Mouse (Mus musculus): Measurements from ENCODE around the gene Gsto2. TPM values are rescaled to one million over a fixed set of nuclear protein-coding genes. Genes with fewer than 3 reads are reported as not detected.
A peak's percentile ranks its signal among the peaks of the same experiment; 100 is the strongest.

Gsto2 gene
- polyA plus RNA-seq, 1 experiment from 2014 or later, result 0.67 TPM

- WGBS, result 77% methylated on average over 5 of the region's 5 CpGs
- Histone ChIP-seq H3K4me2 (no peak overlapping the region), H3K4me1 (replicated peaks; ENCODE audit: control insufficient read depth, insufficient read depth, low read length) (peaks cover 24% of the 10 kb centered on the region), H3K9ac (ENCODE audit: low read depth, low read length) (no peak overlapping the region), H3K36me3 (ENCODE audit: control insufficient read depth, insufficient read depth, low read length) (no peaks in the 10 kb centered on the region; the same call in 1 of the 2 replicates), H3K9me3 (ENCODE audit: control insufficient read depth, low read length) (no peaks in the 10 kb centered on the region), H3K27ac (ENCODE audit: low read depth, low read length) (no peak overlapping the region), H3K27me3 (replicated peaks; ENCODE audit: control insufficient read depth, insufficient read depth, low read length) (no peaks in the 10 kb centered on the region), H3K4me3 (ENCODE audit: low read depth, low read length) (no peak overlapping the region)
- DNase-seq (ENCODE audit: low spot score) (no peak), ATAC-seq (replicated peaks; ENCODE audit: low FRiP score) (no peak)
Measured at GRCm38 (mm10) chr19:47905603-47906002, 40.3 kb downstream of the Gsto2 start.

GRCm38 (mm10) chr19:47907596-47907995 lies 42.3 kb downstream of the Gsto2 start:
- Histone ChIP-seq H3K27me3 (replicated peaks; ENCODE audit: control insufficient read depth, insufficient read depth, low read length) (no peaks in the 10 kb centered on the region), H3K9ac (ENCODE audit: low read depth, low read length) (no peak overlapping the region), H3K4me3 (ENCODE audit: low read depth, low read length) (no peak overlapping the region), H3K9me3 (ENCODE audit: control insufficient read depth, low read length) (no peaks in the 10 kb centered on the region), H3K27ac (ENCODE audit: low read depth, low read length) (peak overlapping the region; percentile 19; the same call in 1 of the 2 replicates), H3K4me1 (replicated peaks; ENCODE audit: control insufficient read depth, insufficient read depth, low read length) (peaks cover 25% of the 10 kb centered on the region), H3K36me3 (ENCODE audit: control insufficient read depth, insufficient read depth, low read length) (no peaks in the 10 kb centered on the region; the same call in 1 of the 2 replicates), H3K4me2 (no peak overlapping the region)
- DNase-seq (ENCODE audit: low spot score) (no peak), ATAC-seq (replicated peaks; ENCODE audit: low FRiP score) (no peak)
- WGBS, result 89% methylated on average over 9 of the region's 9 CpGs

- no peak overlapping the region for H3K9ac ChIP-seq (ENCODE audit: low read depth, low read length)
- DNase-seq (ENCODE audit: low spot score), result no peak
- H3K4me3 ChIP-seq (ENCODE audit: low read depth, low read length), result no peak overlapping the region
- H3K4me2 ChIP-seq, result peak overlapping the region; percentile 27
- no peaks in the 10 kb centered on the region for H3K9me3 ChIP-seq (ENCODE audit: control insufficient read depth, low read length)
- ATAC-seq (replicated peaks; ENCODE audit: low FRiP score), result no peak
- no peak overlapping the region for H3K27ac ChIP-seq (ENCODE audit: low read depth, low read length)
- WGBS, result 51% methylated on average over 6 of the region's 6 CpGs
- H3K27me3 ChIP-seq (replicated peaks; ENCODE audit: control insufficient read depth, insufficient read depth, low read length), result no peaks in the 10 kb centered on the region
- no peaks in the 10 kb centered on the region; the same call in none of the 2 replicates for H3K36me3 ChIP-seq (ENCODE audit: control insufficient read depth, insufficient read depth, low read length)
- H3K4me1 ChIP-seq (replicated peaks; ENCODE audit: control insufficient read depth, insufficient read depth, low read length), result peaks cover 23% of the 10 kb centered on the region
Measured at GRCm38 (mm10) chr19:47908961-47909371, 43.6 kb downstream of the Gsto2 start.

- no peaks in the 10 kb centered on the region for H3K27me3 ChIP-seq (replicated peaks; ENCODE audit: control insufficient read depth, insufficient read depth, low read length)
- peaks cover 23% of the 10 kb centered on the region for H3K4me1 ChIP-seq (replicated peaks; ENCODE audit: control insufficient read depth, insufficient read depth, low read length)
- no peak overlapping the region for H3K9ac ChIP-seq (ENCODE audit: low read depth, low read length)
- H3K27ac ChIP-seq (ENCODE audit: low read depth, low read length), result no peak overlapping the region
- H3K36me3 ChIP-seq (ENCODE audit: control insufficient read depth, insufficient read depth, low read length), result no peaks in the 10 kb centered on the region; the same call in none of the 2 replicates
- H3K9me3 ChIP-seq (ENCODE audit: control insufficient read depth, low read length), result no peaks in the 10 kb centered on the region
- peak overlapping the region; percentile 20; the same call in 1 of the 2 replicates for H3K4me3 ChIP-seq (ENCODE audit: low read depth, low read length)
- 20% methylated on average over 10 of the region's 10 CpGs for WGBS
- no peak for DNase-seq (ENCODE audit: low spot score)
- ATAC-seq (replicated peaks; ENCODE audit: low FRiP score), result 0 out of 2 replicates have a peak, but pooled peaks have one; percentile 26
- peak overlapping the region; percentile 51 for H3K4me2 ChIP-seq
Measured at GRCm38 (mm10) chr19:47909387-47910116, 44.2 kb downstream of the Gsto2 start.

- no peaks in the 10 kb centered on the region; the same call in 1 of the 2 replicates for H3K36me3 ChIP-seq (ENCODE audit: control insufficient read depth, insufficient read depth, low read length)
- 23% methylated on average over 4 of the region's 4 CpGs for WGBS
- H3K27me3 ChIP-seq (replicated peaks; ENCODE audit: control insufficient read depth, insufficient read depth, low read length), result no peaks in the 10 kb centered on the region
- ATAC-seq (replicated peaks; ENCODE audit: low FRiP score) (peak; percentile 49; the same call in 1 of the 2 replicates), DNase-seq (ENCODE audit: low spot score) (no peak)
- peaks cover 23% of the 10 kb centered on the region for H3K4me1 ChIP-seq (replicated peaks; ENCODE audit: control insufficient read depth, insufficient read depth, low read length)
- no peaks in the 10 kb centered on the region for H3K9me3 ChIP-seq (ENCODE audit: control insufficient read depth, low read length)
- no peak overlapping the region for H3K4me3 ChIP-seq (ENCODE audit: low read depth, low read length)
- no peak overlapping the region for H3K27ac ChIP-seq (ENCODE audit: low read depth, low read length)
- peak overlapping the region; percentile 51 for H3K4me2 ChIP-seq
- no peak overlapping the region for H3K9ac ChIP-seq (ENCODE audit: low read depth, low read length)
Measured at GRCm38 (mm10) chr19:47910117-47910618, 44.8 kb downstream of the Gsto2 start.

- H3K27ac ChIP-seq (ENCODE audit: low read depth, low read length), result no peak overlapping the region
Measured at GRCm38 (mm10) chr19:47910751-47911150, 45.4 kb downstream of the Gsto2 start.

GRCm38 (mm10) chr19:47913344-47913743 lies 48.0 kb downstream of the Gsto2 start:
- WGBS, result 88% methylated on average over 7 of the region's 7 CpGs
- H3K27me3 ChIP-seq (replicated peaks; ENCODE audit: control insufficient read depth, insufficient read depth, low read length), result no peaks in the 10 kb centered on the region
- no peak overlapping the region for H3K4me2 ChIP-seq
- H3K36me3 ChIP-seq (ENCODE audit: control insufficient read depth, insufficient read depth, low read length), result no peaks in the 10 kb centered on the region; the same call in 1 of the 2 replicates
- no peak for DNase-seq (ENCODE audit: low spot score)
- H3K27ac ChIP-seq (ENCODE audit: low read depth, low read length), result no peak overlapping the region
- H3K9ac ChIP-seq (ENCODE audit: low read depth, low read length), result no peak overlapping the region
- H3K9me3 ChIP-seq (ENCODE audit: control insufficient read depth, low read length), result no peaks in the 10 kb centered on the region
- H3K4me3 ChIP-seq (ENCODE audit: low read depth, low read length), result no peak overlapping the region
- no peak for ATAC-seq (replicated peaks; ENCODE audit: low FRiP score)
- peaks cover 33% of the 10 kb centered on the region for H3K4me1 ChIP-seq (replicated peaks; ENCODE audit: control insufficient read depth, insufficient read depth, low read length)

More at GRCm38 (mm10) chr19:47910751-47911150, 45.4 kb downstream of the Gsto2 start:
- no peaks in the 10 kb centered on the region for H3K9me3 ChIP-seq (ENCODE audit: control insufficient read depth, low read length)
- H3K4me2 ChIP-seq, result no peak overlapping the region
- no peaks in the 10 kb centered on the region for H3K27me3 ChIP-seq (replicated peaks; ENCODE audit: control insufficient read depth, insufficient read depth, low read length)
- no peak for ATAC-seq (replicated peaks; ENCODE audit: low FRiP score)
- H3K4me1 ChIP-seq (replicated peaks; ENCODE audit: control insufficient read depth, insufficient read depth, low read length), result peaks cover 23% of the 10 kb centered on the region
- 75% methylated on average over 4 of the region's 4 CpGs for WGBS
- H3K4me3 ChIP-seq (ENCODE audit: low read depth, low read length), result no peak overlapping the region
- H3K36me3 ChIP-seq (ENCODE audit: control insufficient read depth, insufficient read depth, low read length), result no peaks in the 10 kb centered on the region; the same call in 1 of the 2 replicates
- no peak for DNase-seq (ENCODE audit: low spot score)
- no peak overlapping the region for H3K9ac ChIP-seq (ENCODE audit: low read depth, low read length)

GRCm38 (mm10) chr19:47914191-47914590 lies 48.9 kb downstream of the Gsto2 start:
- no peaks in the 10 kb centered on the region for H3K9me3 ChIP-seq (ENCODE audit: control insufficient read depth, low read length)
- no peak overlapping the region for H3K4me2 ChIP-seq
- no peak overlapping the region for H3K4me3 ChIP-seq (ENCODE audit: low read depth, low read length)
- H3K4me1 ChIP-seq (replicated peaks; ENCODE audit: control insufficient read depth, insufficient read depth, low read length), result peaks cover 25% of the 10 kb centered on the region
- no peak overlapping the region for H3K27ac ChIP-seq (ENCODE audit: low read depth, low read length)
- 83% methylated on average over 4 of the region's 4 CpGs for WGBS
- no peaks in the 10 kb centered on the region for H3K27me3 ChIP-seq (replicated peaks; ENCODE audit: control insufficient read depth, insufficient read depth, low read length)
- DNase-seq (ENCODE audit: low spot score) (no peak), ATAC-seq (replicated peaks; ENCODE audit: low FRiP score) (no peak)
- no peaks in the 10 kb centered on the region; the same call in 1 of the 2 replicates for H3K36me3 ChIP-seq (ENCODE audit: control insufficient read depth, insufficient read depth, low read length)
- no peak overlapping the region for H3K9ac ChIP-seq (ENCODE audit: low read depth, low read length)
